Mouse (Mus musculus): ENCODE measurements around the gene Klk1b3. TPM values are rescaled to one million over a fixed set of nuclear protein-coding genes. Genes with fewer than 3 reads are reported as not detected.

Gene Klk1b3
- polyA plus RNA-seq (2015; fragmentation: Illumina TruSeq; extraction: RNeasy Lipid Tissue Mini Kit (QIAGEN cat#74804); ENCODE audit: insufficient read depth, low read depth, low replicate concordance) = 12.3 TPM

GRCm38 (mm10) chr7:44197891-44198290 is at the start of gene Klk1b3:
TSS of gene Klk1b3 (plus strand) at chr7:44198191.

GRCm38 (mm10) chr7:44187936-44188335 is 10.1 kb upstream of the Klk1b3 start, which contains the start of gene Klk1b24:
TSS of gene Klk1b24 (plus strand) at chr7:44188236.

GRCm38 (mm10) chr7:44207135-44207534 is 9.1 kb downstream of the Klk1b3 start, which contains the start of gene Klk1b4:
TSS of gene Klk1b4 (plus strand) at chr7:44207435.

GRCm38 (mm10) chr7:44215645-44216044 is 17.7 kb downstream of the Klk1b3 start, which contains the start of gene Klk1b5:
TSS of gene Klk1b5 (plus strand) at chr7:44215945.

GRCm38 (mm10) chr7:44225076-44225475 is 27.1 kb downstream of the Klk1b3 start, which contains the start of gene Klk1:
TSS of gene Klk1 (plus strand) at chr7:44225360.

GRCm38 (mm10) chr7:44235909-44236308 is 37.9 kb downstream of the Klk1b3 start, which contains the start of gene Gm36864:
TSS of gene Gm36864 (plus strand) at chr7:44236177.

GRCm38 (mm10) chr7:44246055-44246983 is 48.3 kb downstream of the Klk1b3 start, which contains the start of the genes 1700028J19Rik and 2410002F23Rik:
TSS of gene 1700028J19Rik (minus strand) at chr7:44246695.
TSS of gene 2410002F23Rik (plus strand) at chr7:44246722.

Other genes starting within 250 kb of the Klk1b3 start
- gene Klk1b8, start 247.5 kb upstream of the Klk1b3 start, polyA plus RNA-seq (2015; fragmentation: Illumina TruSeq; extraction: RNeasy Lipid Tissue Mini Kit (QIAGEN cat#74804); ENCODE audit: insufficient read depth, low read depth, low replicate concordance) = 4.6 TPM
- not detected for gene Klk1b1, start 231.4 kb upstream of the Klk1b3 start, polyA plus RNA-seq (2015; fragmentation: Illumina TruSeq; extraction: RNeasy Lipid Tissue Mini Kit (QIAGEN cat#74804); ENCODE audit: insufficient read depth, low read depth, low replicate concordance)
- not detected for gene Klk1b9, start 222.1 kb upstream of the Klk1b3 start, polyA plus RNA-seq (2015; fragmentation: Illumina TruSeq; extraction: RNeasy Lipid Tissue Mini Kit (QIAGEN cat#74804); ENCODE audit: insufficient read depth, low read depth, low replicate concordance)
- gene Klk1b11, start 202.3 kb upstream of the Klk1b3 start, polyA plus RNA-seq (2015; fragmentation: Illumina TruSeq; extraction: RNeasy Lipid Tissue Mini Kit (QIAGEN cat#74804); ENCODE audit: insufficient read depth, low read depth, low replicate concordance) = 4.9 TPM
- gene Klk1b26, start 186.0 kb upstream of the Klk1b3 start, polyA plus RNA-seq (2015; fragmentation: Illumina TruSeq; extraction: RNeasy Lipid Tissue Mini Kit (QIAGEN cat#74804); ENCODE audit: insufficient read depth, low read depth, low replicate concordance) = 1.6 TPM
- gene Klk1b27, start 145.9 kb upstream of the Klk1b3 start, polyA plus RNA-seq (2015; fragmentation: Illumina TruSeq; extraction: RNeasy Lipid Tissue Mini Kit (QIAGEN cat#74804); ENCODE audit: insufficient read depth, low read depth, low replicate concordance) = 1.0 TPM
- gene Klk1b21, start 95.9 kb upstream of the Klk1b3 start, polyA plus RNA-seq (2015; fragmentation: Illumina TruSeq; extraction: RNeasy Lipid Tissue Mini Kit (QIAGEN cat#74804); ENCODE audit: insufficient read depth, low read depth, low replicate concordance) = not detected
- gene Klk1b22, start 85.5 kb upstream of the Klk1b3 start, polyA plus RNA-seq (2015; fragmentation: Illumina TruSeq; extraction: RNeasy Lipid Tissue Mini Kit (QIAGEN cat#74804); ENCODE audit: insufficient read depth, low read depth, low replicate concordance) = not detected
- not detected for gene Klk1b16, start 61.4 kb upstream of the Klk1b3 start, polyA plus RNA-seq (2015; fragmentation: Illumina TruSeq; extraction: RNeasy Lipid Tissue Mini Kit (QIAGEN cat#74804); ENCODE audit: insufficient read depth, low read depth, low replicate concordance)
- gene Klk1b24, start 10.0 kb upstream of the Klk1b3 start, polyA plus RNA-seq (2015; fragmentation: Illumina TruSeq; extraction: RNeasy Lipid Tissue Mini Kit (QIAGEN cat#74804); ENCODE audit: insufficient read depth, low read depth, low replicate concordance) = 8.0 TPM
- gene Klk1b4, start 9.2 kb downstream of the Klk1b3 start, polyA plus RNA-seq (2015; fragmentation: Illumina TruSeq; extraction: RNeasy Lipid Tissue Mini Kit (QIAGEN cat#74804); ENCODE audit: insufficient read depth, low read depth, low replicate concordance) = 12.1 TPM
- gene Klk1b5, start 17.8 kb downstream of the Klk1b3 start, polyA plus RNA-seq (2015; fragmentation: Illumina TruSeq; extraction: RNeasy Lipid Tissue Mini Kit (QIAGEN cat#74804); ENCODE audit: insufficient read depth, low read depth, low replicate concordance) = 50.2 TPM
- gene Klk1, start 27.2 kb downstream of the Klk1b3 start, polyA plus RNA-seq (2015; fragmentation: Illumina TruSeq; extraction: RNeasy Lipid Tissue Mini Kit (QIAGEN cat#74804); ENCODE audit: insufficient read depth, low read depth, low replicate concordance) = 6,154 TPM
- gene Gm36864, start 38.0 kb downstream of the Klk1b3 start, polyA plus RNA-seq (2015; fragmentation: Illumina TruSeq; extraction: RNeasy Lipid Tissue Mini Kit (QIAGEN cat#74804); ENCODE audit: insufficient read depth, low read depth, low replicate concordance) = not detected
- 0.65 TPM for gene 1700028J19Rik, start 48.5 kb downstream of the Klk1b3 start, polyA plus RNA-seq (2015; fragmentation: Illumina TruSeq; extraction: RNeasy Lipid Tissue Mini Kit (QIAGEN cat#74804); ENCODE audit: insufficient read depth, low read depth, low replicate concordance)
- 32.6 TPM for gene 2410002F23Rik, start 48.5 kb downstream of the Klk1b3 start, polyA plus RNA-seq (2015; fragmentation: Illumina TruSeq; extraction: RNeasy Lipid Tissue Mini Kit (QIAGEN cat#74804); ENCODE audit: insufficient read depth, low read depth, low replicate concordance)
- gene Acp4, start 59.2 kb downstream of the Klk1b3 start, polyA plus RNA-seq (2015; fragmentation: Illumina TruSeq; extraction: RNeasy Lipid Tissue Mini Kit (QIAGEN cat#74804); ENCODE audit: insufficient read depth, low read depth, low replicate concordance) = not detected
- gene Gm15517, start 63.3 kb downstream of the Klk1b3 start, polyA plus RNA-seq (2015; fragmentation: Illumina TruSeq; extraction: RNeasy Lipid Tissue Mini Kit (QIAGEN cat#74804); ENCODE audit: insufficient read depth, low read depth, low replicate concordance) = not detected
- gene Clec11a, start 108.7 kb downstream of the Klk1b3 start, polyA plus RNA-seq (2015; fragmentation: Illumina TruSeq; extraction: RNeasy Lipid Tissue Mini Kit (QIAGEN cat#74804); ENCODE audit: insufficient read depth, low read depth, low replicate concordance) = 2.9 TPM
- 9.9 TPM for gene Shank1, start 112.1 kb downstream of the Klk1b3 start, polyA plus RNA-seq (2015; fragmentation: Illumina TruSeq; extraction: RNeasy Lipid Tissue Mini Kit (QIAGEN cat#74804); ENCODE audit: insufficient read depth, low read depth, low replicate concordance)
- gene Syt3, start 185.9 kb downstream of the Klk1b3 start, polyA plus RNA-seq (2015; fragmentation: Illumina TruSeq; extraction: RNeasy Lipid Tissue Mini Kit (QIAGEN cat#74804); ENCODE audit: insufficient read depth, low read depth, low replicate concordance) = 4.6 TPM
- not detected for gene 1700008O03Rik, start 187.6 kb downstream of the Klk1b3 start, polyA plus RNA-seq (2015; fragmentation: Illumina TruSeq; extraction: RNeasy Lipid Tissue Mini Kit (QIAGEN cat#74804); ENCODE audit: insufficient read depth, low read depth, low replicate concordance)
- not detected for gene Lrrc4b, start 230.8 kb downstream of the Klk1b3 start, polyA plus RNA-seq (2015; fragmentation: Illumina TruSeq; extraction: RNeasy Lipid Tissue Mini Kit (QIAGEN cat#74804); ENCODE audit: insufficient read depth, low read depth, low replicate concordance)